Mouse (Mus musculus): ENCODE data around the gene Frs3.

- TF ChIP-seq CTCF (IDR thresholded peaks at IDR 0.05; ENCODE audit: low read depth, low read length) (no peak), POLR2A (IDR thresholded peaks at IDR 0.05; ENCODE audit: borderline replicate concordance, low read depth, low read length) (no peak)
Measured at GRCm38 (mm10) chr17:47753130-47753775, 64.4 kb downstream of the Frs3 start.

All from bone marrow macrophage, adult 2 months (primary cell).